Mouse (Mus musculus): Measurements from ENCODE around the gene Slc22a4.
"Not testable (repeated sequence)": the region's sequence is repeated elsewhere in the genome, so short reads cannot be mapped to it uniquely, and the experiment has no call there.

The Slc22a4 gene

GRCm38 (mm10) chr11:54058056-54058617, 30.2 kb upstream of the Slc22a4 start:
- DNase-seq (ENCODE audit: low read depth, low spot score): no peak

- DNase-seq (ENCODE audit: low read depth, low spot score): no peak
These were observed 29.5 kb upstream of the Slc22a4 start for GRCm38 (mm10) chr11:54057428-54057827.

- DNase-seq (ENCODE audit: low read depth, low spot score): peak; percentile 70
These were observed 28.2 kb upstream of the Slc22a4 start for GRCm38 (mm10) chr11:54056132-54056531.

- DNase-seq (ENCODE audit: low read depth, low spot score): peak; percentile 88
These were observed 26.4 kb upstream of the Slc22a4 start for GRCm38 (mm10) chr11:54054257-54054656.

- peak; percentile 44 for DNase-seq (ENCODE audit: low read depth, low spot score)
These were observed 25.2 kb upstream of the Slc22a4 start for GRCm38 (mm10) chr11:54053090-54053489.

- no peak for DNase-seq (ENCODE audit: low read depth, low spot score)
These were observed 24.2 kb upstream of the Slc22a4 start for GRCm38 (mm10) chr11:54052128-54052527.

- no peak for DNase-seq (ENCODE audit: low read depth, low spot score)
These were observed 23.3 kb upstream of the Slc22a4 start for GRCm38 (mm10) chr11:54051161-54051560.

GRCm38 (mm10) chr11:54050205-54050604, 22.3 kb upstream of the Slc22a4 start:
- DNase-seq (ENCODE audit: low read depth, low spot score): peak; percentile 80

GRCm38 (mm10) chr11:54040676-54041075, 12.8 kb upstream of the Slc22a4 start:
- no peak for DNase-seq (ENCODE audit: low read depth, low spot score)

- not testable (repeated sequence) for DNase-seq (ENCODE audit: low read depth, low spot score)
These were observed 5.0 kb upstream of the Slc22a4 start for GRCm38 (mm10) chr11:54032872-54033271.

GRCm38 (mm10) chr11:54028997-54029396, 1.1 kb upstream of the Slc22a4 start:
- DNase-seq (ENCODE audit: low read depth, low spot score): no peak

- peak; percentile 53 for DNase-seq (ENCODE audit: low read depth, low spot score)
These were observed 503 bp downstream of the Slc22a4 start for GRCm38 (mm10) chr11:54027131-54028043.

- peak; percentile 91 for DNase-seq (ENCODE audit: low read depth, low spot score)
These were observed 1.3 kb downstream of the Slc22a4 start for GRCm38 (mm10) chr11:54026491-54027041.

GRCm38 (mm10) chr11:54021396-54022093, 6.3 kb downstream of the Slc22a4 start:
- DNase-seq (ENCODE audit: low read depth, low spot score): no peak

- DNase-seq (ENCODE audit: low read depth, low spot score): no peak
These were observed 8.8 kb downstream of the Slc22a4 start for GRCm38 (mm10) chr11:54018893-54019732.

- DNase-seq (ENCODE audit: low read depth, low spot score): no peak
These were observed 10.3 kb downstream of the Slc22a4 start for GRCm38 (mm10) chr11:54017596-54017995.

- no peak for DNase-seq (ENCODE audit: low read depth, low spot score)
These were observed 11.8 kb downstream of the Slc22a4 start for GRCm38 (mm10) chr11:54016051-54016450.

GRCm38 (mm10) chr11:54012961-54013360, 14.9 kb downstream of the Slc22a4 start:
- no peak for DNase-seq (ENCODE audit: low read depth, low spot score)

GRCm38 (mm10) chr11:54011255-54011654, 16.6 kb downstream of the Slc22a4 start:
- DNase-seq (ENCODE audit: low read depth, low spot score): no peak

- no peak for DNase-seq (ENCODE audit: low read depth, low spot score)
These were observed 19.4 kb downstream of the Slc22a4 start for GRCm38 (mm10) chr11:54008416-54008920.

GRCm38 (mm10) chr11:54007717-54008116, 20.2 kb downstream of the Slc22a4 start:
- peak; percentile 96 for DNase-seq (ENCODE audit: low read depth, low spot score)
